Mouse (Mus musculus) 3T3-L1 (cell line): ENCODE measurements around the gene Ewsr1.
A peak's percentile ranks its signal among the peaks of the same experiment; 100 is the strongest.

Experiments
- DNase-seq: peaks from one replicate; pipeline ENCODE4 v3.0.0-alpha.2; 2015; ENCODE audit warnings: low read depth, low spot score

Gene Ewsr1

GRCm38 (mm10) chr11:5098736-5099542, at the start of gene Ewsr1, which contains the start of gene Rhbdd3:
Gene Ewsr1 (minus strand): TSS chr11:5099266.
Gene Rhbdd3 (plus strand): TSS chr11:5098926.
- DNase-seq, result peak; percentile 93

GRCm38 (mm10) chr11:5145600-5145999, 46.5 kb upstream of the Ewsr1 start:
- no peak for DNase-seq

DNA sequence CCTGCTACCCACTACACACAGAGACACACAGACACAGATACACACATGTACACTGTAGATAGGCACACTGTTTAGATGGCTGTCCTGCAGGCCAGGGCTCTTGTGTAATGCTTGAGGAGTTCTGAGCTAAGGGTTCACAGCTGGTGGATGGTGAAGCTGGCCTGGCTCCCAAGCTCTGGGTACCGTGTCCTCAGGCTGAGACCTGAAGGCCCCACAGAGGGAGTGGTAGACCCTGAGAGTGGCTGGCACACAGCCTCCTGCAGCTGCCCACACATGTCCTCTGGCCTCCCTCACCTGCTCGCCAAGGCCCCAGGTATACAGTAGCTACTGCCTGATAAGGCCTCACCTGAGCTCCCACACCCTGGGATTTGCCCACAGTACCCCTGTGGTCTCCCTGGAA, 42.9 kb upstream of the Ewsr1 start:
- no peak for DNase-seq

DNA sequence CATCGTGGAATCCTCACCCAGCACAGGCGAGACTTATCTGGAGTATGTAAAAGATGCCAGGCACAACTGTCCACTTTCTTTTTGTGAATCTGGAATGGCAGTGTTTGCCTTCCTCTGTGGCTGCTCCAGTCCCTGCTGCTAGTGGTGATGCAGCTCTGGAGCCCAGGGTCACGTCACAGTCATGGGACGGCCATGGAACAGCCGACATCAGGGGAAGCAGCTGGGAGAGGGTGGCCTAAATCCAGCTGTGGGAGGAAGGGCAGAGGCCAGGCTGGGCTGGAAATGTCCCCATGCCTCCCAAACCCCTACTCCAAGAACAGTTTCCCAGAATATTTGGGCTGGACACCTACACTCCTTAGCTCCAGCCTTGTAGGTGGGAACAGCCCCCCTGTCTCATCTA, 42.2 kb upstream of the Ewsr1 start:
- DNase-seq, result no peak

- DNase-seq, result peak; percentile 35
These were observed 41.6 kb upstream of the Ewsr1 start for GRCm38 (mm10) chr11:5140619-5141018.

- DNase-seq, result no peak
These were observed 40.3 kb upstream of the Ewsr1 start for GRCm38 (mm10) chr11:5139372-5139771.

DNA sequence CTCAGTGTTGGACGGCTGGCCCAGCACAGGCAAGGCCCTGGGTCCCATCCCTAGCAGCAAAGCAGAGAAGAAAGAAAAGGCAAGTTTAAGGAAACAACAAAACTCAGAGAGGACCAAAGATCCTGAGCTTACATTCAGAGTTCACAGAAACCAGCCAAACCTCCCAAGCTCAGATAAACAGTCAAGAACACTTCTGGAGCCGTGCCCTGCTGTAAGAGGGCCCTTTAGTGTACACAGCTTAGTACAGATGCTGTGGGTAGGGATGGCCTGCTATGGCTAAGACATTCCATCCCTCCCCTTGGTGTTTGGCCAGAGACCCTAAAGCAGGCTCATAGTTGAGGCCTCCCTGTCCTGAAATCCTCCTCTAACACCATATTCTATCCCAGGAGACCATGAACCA, 39.6 kb upstream of the Ewsr1 start:
- no peak for DNase-seq

DNA sequence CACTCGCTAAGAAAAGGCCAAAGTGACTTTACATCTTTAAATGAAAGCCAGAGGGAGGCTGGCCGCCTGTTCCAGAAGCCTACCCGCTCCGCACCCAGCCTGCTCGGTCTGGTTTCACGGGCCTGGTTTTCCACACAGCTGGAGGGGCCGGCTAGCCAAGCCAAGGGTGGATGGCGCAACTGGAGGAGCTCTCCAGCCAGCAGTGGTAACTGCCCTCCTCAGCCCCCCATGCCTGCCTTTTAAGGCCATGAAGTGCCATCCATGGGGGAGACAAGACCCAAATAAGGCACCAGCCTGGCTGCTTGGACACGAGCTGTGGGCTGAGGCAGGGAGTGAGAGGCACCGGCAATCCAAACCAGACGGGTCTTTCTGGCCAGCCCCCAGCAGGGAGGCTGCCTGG, 36.8 kb upstream of the Ewsr1 start:
- no peak for DNase-seq

GRCm38 (mm10) chr11:5132751-5133150, 33.7 kb upstream of the Ewsr1 start:
- DNase-seq, result no peak

DNA sequence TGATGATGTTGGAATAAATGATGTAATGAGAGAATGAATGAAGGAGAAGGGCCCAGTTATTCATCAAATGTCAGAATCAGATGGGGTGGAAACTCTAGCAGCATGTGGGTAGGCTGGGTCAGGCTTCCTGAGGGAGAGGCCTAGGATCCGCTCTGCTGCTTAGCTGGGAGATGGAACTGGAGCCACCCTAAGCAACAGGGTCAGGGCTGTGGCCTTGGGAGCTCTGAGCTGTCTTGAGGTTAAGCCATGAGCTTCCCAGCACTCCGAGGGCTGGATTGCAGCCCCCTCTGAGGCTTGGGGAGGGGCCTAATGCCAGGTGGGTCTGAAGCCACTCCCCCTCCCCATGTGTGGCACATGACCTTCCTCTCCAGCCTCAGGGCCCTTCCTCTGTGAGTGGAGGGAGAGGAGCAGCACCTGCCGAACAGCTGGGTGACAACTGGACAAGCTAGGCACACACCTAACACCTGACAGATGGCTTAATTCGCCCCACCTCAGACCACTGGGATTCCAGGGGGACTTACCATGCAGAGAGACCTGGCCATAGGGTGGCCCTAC, 31.1 kb upstream of the Ewsr1 start:
- no peak for DNase-seq

DNA sequence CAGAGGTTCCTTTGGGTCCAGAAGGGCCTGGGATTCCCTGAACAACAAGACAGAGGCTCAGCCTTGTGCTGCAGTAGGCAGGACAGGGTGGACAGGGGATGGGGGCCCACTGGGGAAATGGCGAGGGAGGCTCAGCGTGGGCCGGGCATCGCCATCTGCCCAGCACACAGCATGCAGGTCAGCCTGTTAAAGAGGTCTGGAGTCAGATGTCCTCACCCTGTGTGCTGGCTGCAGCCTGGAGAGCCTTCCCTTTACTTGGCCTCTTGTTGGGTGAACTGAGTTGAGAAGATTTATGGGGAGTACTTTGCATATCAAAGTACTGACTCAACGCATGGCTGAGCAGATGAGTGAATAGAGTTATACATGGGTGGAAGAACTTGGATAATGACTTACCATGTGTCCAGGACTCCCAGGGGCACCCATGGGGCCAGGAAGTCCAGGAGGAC, 30.0 kb upstream of the Ewsr1 start:
- peak; percentile 72 for DNase-seq

DNA sequence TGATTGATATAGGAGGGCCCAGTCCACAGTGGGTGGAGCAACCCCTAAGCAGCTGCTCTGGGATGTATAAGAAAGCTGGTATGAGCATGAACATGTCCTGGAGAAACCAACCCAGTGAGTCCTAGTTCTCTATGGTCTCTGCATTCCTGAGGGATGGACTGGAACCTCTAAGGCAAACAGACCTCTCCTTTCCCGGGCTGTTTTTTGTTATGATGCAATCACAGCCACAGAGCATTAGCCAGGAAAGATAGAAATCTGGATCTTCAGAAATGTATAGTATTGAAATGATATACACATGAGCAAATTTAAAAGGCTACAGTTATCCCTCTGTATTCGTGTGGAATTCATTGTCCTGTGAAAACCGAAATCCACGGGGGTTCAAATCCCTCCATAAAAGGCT, 26.6 kb upstream of the Ewsr1 start:
- peak; percentile 52 for DNase-seq

DNA sequence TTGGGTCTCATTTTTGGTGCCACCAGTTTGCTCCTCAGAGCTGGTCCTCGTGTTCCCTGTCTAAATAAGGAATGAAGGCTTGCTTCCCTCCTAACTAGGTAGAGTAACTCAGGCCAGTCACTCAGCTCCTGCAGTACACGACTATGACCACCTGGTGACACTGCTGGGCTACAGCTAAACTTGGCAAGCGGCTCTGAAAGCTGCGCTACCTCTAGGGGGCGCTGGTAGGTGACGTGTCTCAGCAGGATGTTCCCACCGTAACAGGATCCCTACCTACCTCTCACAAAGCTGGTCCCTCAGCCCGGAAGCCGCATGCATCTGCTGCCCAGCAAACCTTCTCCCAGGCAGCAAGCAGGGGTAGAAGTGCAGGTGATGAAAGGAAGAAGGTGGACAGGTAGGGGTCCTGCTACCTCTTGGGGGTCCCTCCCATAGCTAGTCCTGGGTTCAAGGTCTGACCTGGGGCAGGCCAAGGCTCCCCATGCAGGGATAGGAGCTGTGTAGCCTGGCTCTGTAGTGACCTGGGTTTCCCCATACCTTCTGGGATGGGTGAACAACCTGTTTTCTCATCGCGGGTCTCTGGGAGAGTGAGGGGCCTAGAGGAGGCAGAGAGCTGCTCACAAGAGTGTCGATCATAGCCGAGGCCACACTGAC, 16.0 kb upstream of the Ewsr1 start:
- peak; percentile 90 for DNase-seq

DNA sequence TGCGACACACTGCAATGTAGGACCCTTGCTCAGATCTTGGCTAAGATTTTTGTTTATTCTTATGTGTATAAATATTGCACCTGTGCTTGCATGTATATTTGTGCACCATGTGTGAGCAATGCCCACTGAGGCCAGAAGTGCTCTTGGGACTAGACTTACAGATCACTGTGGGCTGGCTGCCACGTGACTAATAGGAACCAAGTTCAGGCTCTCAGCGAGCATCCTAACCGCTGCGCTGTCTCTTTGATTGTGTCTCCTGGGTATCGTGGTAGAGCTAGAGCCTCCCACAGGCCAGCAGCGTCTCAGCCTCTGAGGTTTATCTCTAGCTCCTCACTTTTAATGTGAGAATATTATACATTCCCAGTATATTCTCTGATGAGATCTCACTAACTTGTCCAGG, 14.6 kb upstream of the Ewsr1 start:
- peak; percentile 55 for DNase-seq

GRCm38 (mm10) chr11:5109441-5109840, 10.4 kb upstream of the Ewsr1 start:
- DNase-seq, result no peak

- no peak for DNase-seq
These were observed 5.0 kb upstream of the Ewsr1 start for GRCm38 (mm10) chr11:5103986-5104509.

DNA sequence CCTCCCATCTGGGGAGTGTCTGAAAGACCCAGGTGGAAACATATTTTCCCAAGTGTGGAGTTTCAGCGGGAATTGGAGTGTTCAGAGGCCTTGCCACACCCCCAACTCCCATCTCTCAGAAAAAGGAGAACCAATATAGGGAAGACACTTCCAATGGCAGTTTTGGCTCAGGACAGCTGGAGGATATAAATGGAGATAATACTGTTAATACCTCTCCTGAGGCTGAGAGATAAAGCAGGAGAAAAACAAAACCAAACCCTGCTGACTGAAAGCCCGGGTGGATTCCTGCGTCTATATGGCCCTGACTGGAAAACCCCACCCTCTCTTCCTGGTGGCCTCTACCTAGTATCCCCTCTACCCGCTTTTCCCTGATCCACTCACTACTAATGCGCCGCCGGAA, 3.3 kb upstream of the Ewsr1 start:
- no peak for DNase-seq

- peak; percentile 23 for DNase-seq
These were observed 2.6 kb upstream of the Ewsr1 start for GRCm38 (mm10) chr11:5101641-5102040.

- DNase-seq, result peak; percentile 12
These were observed 1.7 kb upstream of the Ewsr1 start for GRCm38 (mm10) chr11:5100801-5101200.

GRCm38 (mm10) chr11:5100283-5100682, 1.2 kb upstream of the Ewsr1 start:
- peak; percentile 56 for DNase-seq

- DNase-seq, result peak; percentile 91
These were observed 614 bp upstream of the Ewsr1 start for GRCm38 (mm10) chr11:5099576-5100183.
